Mouse (Mus musculus) intestine, embryonic 16.5 days (tissue): ENCODE measurements around the gene Kalrn. TPM values are rescaled to one million over a fixed set of nuclear protein-coding genes. Genes with fewer than 3 reads are reported as not detected.

Experiments used
- ATAC-seq: fragments of 200-750 bp; cut with Nextera tagmentation; 2 replicates; pipeline ENCODE4 v1.8.0; 2017; ENCODE audit warnings: moderate TSS enrichment, moderate library complexity
- H3K27ac ChIP-seq: fragments of 300-500 bp; sonication (generic); 2 replicates; pipeline ENCODE4 v1.5.1; 2014; ENCODE audit warnings: mild to moderate bottlenecking, low read length
- H3K27me3 ChIP-seq: fragments of 300-500 bp; sonication (generic); replicated peaks from 2 replicates; pipeline ENCODE4 v1.6.1; 2014; ENCODE audit warnings: low read length, control low read depth, mixed read lengths; ENCODE audit not compliant: control insufficient read depth, insufficient read depth
- H3K36me3 ChIP-seq: fragments of 300-500 bp; sonication (generic); 2 replicates; pipeline ENCODE4 v1.6.1; 2014; ENCODE audit warnings: low read length, control low read depth; ENCODE audit not compliant: control insufficient read depth, insufficient read depth
- H3K4me1 ChIP-seq: fragments of 300-500 bp; sonication (generic); 2 replicates; pipeline ENCODE4 v1.6.1; 2014; ENCODE audit warnings: low read length, control low read depth, mixed read lengths; ENCODE audit not compliant: control insufficient read depth, insufficient read depth
- H3K4me2 ChIP-seq: fragments of 300-500 bp; sonication (generic); 2 replicates; pipeline ENCODE4 v1.6.1; 2014; ENCODE audit warnings: low read depth, low read length, control low read depth
- H3K4me3 ChIP-seq: fragments of 300-500 bp; sonication (generic); 2 replicates; pipeline ENCODE4 v1.5.1; 2014; ENCODE audit warnings: mild to moderate bottlenecking, low read length
- H3K9ac ChIP-seq: fragments of 300-500 bp; sonication (generic); 2 replicates; pipeline ENCODE4 v1.6.1; 2014; ENCODE audit warnings: low read depth, low read length
- H3K9me3 ChIP-seq: fragments of 300-500 bp; sonication (generic); 2 replicates; pipeline ENCODE4 v1.6.1; 2016; ENCODE audit warnings: low read length, control low read depth; ENCODE audit not compliant: control insufficient read depth
- WGBS: fragments of 180-500 bp; shearing (Covaris S2); extraction: QIAGEN DNeasy Blood & Tissue Kit; methylation state at CpG from one replicate; pipeline ENCODE4 v1.1.7; 2014; 5-methylcytosine and 5-hydroxymethylcytosine counted together
- polyA plus RNA-seq: library from polyadenylated mRNA; unstranded; fragments of >200 nt; fragmentation: Nextera tagmentation; extraction: Ambion mirVana; gene quantifications from 2 replicates; pipeline ENCODE4 v1.2.1, GENCODE M21; 2015

Gene Kalrn
- polyA plus RNA-seq, 1 experiment from 2014 or later: 11.1 TPM

DNA sequence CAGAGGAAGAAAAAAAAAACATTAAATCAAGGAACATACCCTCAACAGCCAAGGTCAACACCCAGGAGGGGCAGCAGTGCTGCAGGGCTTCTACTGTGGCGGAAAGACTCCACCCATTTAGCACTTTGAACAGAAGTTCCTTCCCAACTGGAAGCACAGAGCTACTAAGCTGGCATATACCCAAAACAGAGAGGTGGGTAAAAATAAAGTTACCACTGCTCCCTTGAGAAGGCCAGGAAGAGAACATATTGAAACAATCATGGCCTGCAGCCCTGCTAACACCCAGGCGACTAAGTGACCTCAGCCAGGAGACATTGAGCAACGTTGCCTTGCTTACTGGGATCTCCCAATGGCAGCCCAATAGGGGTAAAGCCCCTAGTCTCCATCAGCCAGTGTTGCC lies 79.4 kb downstream of the Kalrn start:
- no peak overlapping the region for H3K4me3 ChIP-seq
- H3K9me3 ChIP-seq: no peaks in the 10 kb centered on the region
- no peaks in the 10 kb centered on the region for H3K36me3 ChIP-seq
- no peak overlapping the region for H3K27ac ChIP-seq
- ATAC-seq: peak; percentile 33; the same call in 1 of the 2 replicates
- H3K9ac ChIP-seq: no peak overlapping the region
- H3K27me3 ChIP-seq: no peaks in the 10 kb centered on the region
- peaks cover 13% of the 10 kb centered on the region for H3K4me1 ChIP-seq
- WGBS: 59% methylated on average over 3 of the region's 3 CpGs
- H3K4me2 ChIP-seq: no peak overlapping the region

DNA sequence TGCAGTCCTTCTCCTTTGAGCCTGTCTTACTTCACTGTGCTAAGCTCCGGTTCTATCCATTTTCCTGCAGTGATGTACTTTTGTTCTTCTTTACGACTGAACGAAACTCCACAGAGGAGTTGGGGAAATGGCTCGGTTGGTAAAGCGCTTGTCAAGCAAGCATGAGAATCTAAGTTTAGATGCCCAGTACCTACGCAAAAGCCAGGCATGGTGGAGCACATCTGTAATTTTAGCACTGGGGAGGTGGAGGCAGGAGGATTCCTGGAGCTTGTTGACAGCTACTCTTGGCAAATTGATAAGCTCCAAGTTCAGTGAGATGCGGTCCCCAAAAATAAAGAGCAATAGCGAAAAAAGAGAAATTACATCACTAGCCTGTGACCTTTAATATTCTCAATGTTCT lies 82.1 kb downstream of the Kalrn start:
- H3K27ac ChIP-seq: no peak overlapping the region

DNA sequence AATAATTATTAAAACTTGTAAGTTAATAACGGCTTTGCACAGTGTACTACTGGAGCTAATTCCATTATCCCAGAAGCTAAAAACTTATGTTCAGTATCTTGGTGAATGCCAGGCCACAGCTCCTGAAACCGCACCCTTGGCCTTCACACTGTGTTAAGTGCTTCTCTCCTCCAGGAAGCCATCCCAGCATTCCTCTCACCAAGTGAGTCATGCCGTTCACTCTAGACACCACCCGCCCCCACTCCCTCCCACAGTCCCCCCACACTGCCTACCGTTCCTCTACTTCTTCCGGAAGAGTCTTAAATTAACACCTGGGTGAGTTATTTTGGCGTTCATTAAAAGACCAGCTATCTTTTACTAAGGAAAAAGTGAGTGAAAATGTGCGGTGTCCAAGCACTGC lies 82.8 kb downstream of the Kalrn start:
- no peaks in the 10 kb centered on the region for H3K36me3 ChIP-seq
- WGBS: 42% methylated on average over 8 of the region's 8 CpGs
- H3K4me1 ChIP-seq: peaks cover 16% of the 10 kb centered on the region
- no peak overlapping the region for H3K9ac ChIP-seq
- no peak overlapping the region for H3K27ac ChIP-seq
- no peak overlapping the region for H3K4me3 ChIP-seq
- ATAC-seq: no peak
- no peaks in the 10 kb centered on the region for H3K27me3 ChIP-seq
- no peaks in the 10 kb centered on the region for H3K9me3 ChIP-seq
- H3K4me2 ChIP-seq: no peak overlapping the region

More for the DNA sequence above, 82.1 kb downstream of the Kalrn start:
- no peaks in the 10 kb centered on the region for H3K27me3 ChIP-seq
- no peak overlapping the region for H3K4me2 ChIP-seq
- H3K4me1 ChIP-seq: peaks cover 15% of the 10 kb centered on the region
- no peak overlapping the region for H3K9ac ChIP-seq
- H3K4me3 ChIP-seq: no peak overlapping the region
- no peak for ATAC-seq
- WGBS: 71% methylated on average over 8 of the region's 8 CpGs
- H3K36me3 ChIP-seq: no peaks in the 10 kb centered on the region
- no peaks in the 10 kb centered on the region for H3K9me3 ChIP-seq

DNA sequence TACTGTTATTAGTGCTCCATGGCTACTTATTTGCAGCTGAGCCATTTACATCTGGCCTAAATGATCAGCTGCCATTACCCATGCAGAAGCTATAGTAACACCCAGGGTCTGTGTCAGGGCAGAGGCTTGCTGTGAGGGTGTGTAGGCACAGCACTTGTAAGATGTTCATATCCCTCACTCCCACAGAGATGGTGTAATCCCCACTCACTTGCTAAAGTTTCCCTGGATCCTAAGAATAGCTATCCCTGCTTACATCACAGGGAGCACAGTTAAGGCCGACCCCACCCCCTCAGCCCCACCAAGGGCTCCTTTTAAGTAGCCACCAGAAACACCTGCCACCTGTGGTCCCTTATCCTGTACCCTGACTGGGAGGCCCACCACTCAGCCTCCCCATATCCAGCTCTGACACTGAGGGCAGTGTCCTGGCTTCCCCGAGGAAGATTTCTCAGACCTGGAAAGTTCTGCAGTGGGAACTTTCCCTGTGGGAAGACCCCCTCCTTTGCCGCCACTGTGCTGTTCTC lies 83.5 kb downstream of the Kalrn start:
- 49% methylated on average over 3 of the region's 3 CpGs for WGBS
- H3K36me3 ChIP-seq: no peaks in the 10 kb centered on the region
- no peak overlapping the region for H3K4me3 ChIP-seq
- no peaks in the 10 kb centered on the region for H3K9me3 ChIP-seq
- no peaks in the 10 kb centered on the region for H3K27me3 ChIP-seq
- no peak overlapping the region for H3K9ac ChIP-seq
- peaks cover 21% of the 10 kb centered on the region for H3K4me1 ChIP-seq
- H3K4me2 ChIP-seq: no peak overlapping the region
- no peak for ATAC-seq
- H3K27ac ChIP-seq: no peak overlapping the region

DNA sequence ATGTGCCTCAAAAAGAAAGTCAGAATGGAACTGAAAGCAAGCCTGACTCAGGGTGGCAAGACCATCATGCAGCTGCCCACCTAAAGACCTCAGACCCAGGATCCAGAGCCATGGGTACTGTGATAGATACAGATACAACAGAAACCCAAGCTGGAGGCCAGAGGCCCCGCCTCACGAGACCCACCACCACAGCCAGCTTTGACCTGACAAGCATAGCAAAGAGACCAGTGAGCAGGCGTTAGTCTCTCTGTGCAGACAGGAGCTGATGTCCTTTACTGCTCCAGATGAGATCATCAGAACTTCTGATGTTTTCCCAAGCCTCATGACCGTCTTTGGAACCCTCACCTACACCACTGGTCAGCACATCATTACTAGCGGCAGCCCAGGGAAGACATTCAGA lies 85.5 kb downstream of the Kalrn start:
- no peak overlapping the region for H3K4me2 ChIP-seq
- H3K9ac ChIP-seq: no peak overlapping the region
- H3K9me3 ChIP-seq: no peaks in the 10 kb centered on the region
- ATAC-seq: no peak
- H3K27ac ChIP-seq: no peak overlapping the region
- H3K27me3 ChIP-seq: no peaks in the 10 kb centered on the region
- H3K4me3 ChIP-seq: no peak overlapping the region
- H3K36me3 ChIP-seq: no peaks in the 10 kb centered on the region
- peaks cover 14% of the 10 kb centered on the region for H3K4me1 ChIP-seq
- 89% methylated on average over 5 of the region's 5 CpGs for WGBS

DNA sequence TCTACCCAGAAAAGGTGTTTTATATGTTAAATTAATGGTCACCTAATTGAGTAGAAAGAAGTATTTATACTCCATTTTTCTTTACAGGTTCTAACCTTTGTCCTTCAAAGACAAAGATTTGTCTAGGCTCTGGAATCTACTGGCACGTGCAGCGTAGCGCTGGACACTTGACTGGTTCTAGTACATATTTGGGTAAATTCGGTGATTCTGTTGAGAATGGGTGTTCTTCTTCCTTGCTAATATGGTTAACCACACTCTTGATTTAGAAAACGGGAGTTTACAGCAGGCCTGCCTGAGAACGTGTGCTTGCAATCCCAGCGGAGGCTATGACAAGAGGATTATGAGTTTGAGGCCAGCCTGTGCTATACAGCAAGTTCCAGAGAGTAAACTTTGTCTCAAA lies 86.1 kb downstream of the Kalrn start:
- H3K4me1 ChIP-seq: peaks cover 14% of the 10 kb centered on the region
- H3K4me2 ChIP-seq: no peak overlapping the region
- no peaks in the 10 kb centered on the region for H3K9me3 ChIP-seq
- no peak for ATAC-seq
- no peaks in the 10 kb centered on the region for H3K36me3 ChIP-seq
- H3K4me3 ChIP-seq: no peak overlapping the region
- 90% methylated on average over 7 of the region's 7 CpGs for WGBS
- no peak overlapping the region for H3K27ac ChIP-seq
- no peak overlapping the region for H3K9ac ChIP-seq
- no peaks in the 10 kb centered on the region for H3K27me3 ChIP-seq

DNA sequence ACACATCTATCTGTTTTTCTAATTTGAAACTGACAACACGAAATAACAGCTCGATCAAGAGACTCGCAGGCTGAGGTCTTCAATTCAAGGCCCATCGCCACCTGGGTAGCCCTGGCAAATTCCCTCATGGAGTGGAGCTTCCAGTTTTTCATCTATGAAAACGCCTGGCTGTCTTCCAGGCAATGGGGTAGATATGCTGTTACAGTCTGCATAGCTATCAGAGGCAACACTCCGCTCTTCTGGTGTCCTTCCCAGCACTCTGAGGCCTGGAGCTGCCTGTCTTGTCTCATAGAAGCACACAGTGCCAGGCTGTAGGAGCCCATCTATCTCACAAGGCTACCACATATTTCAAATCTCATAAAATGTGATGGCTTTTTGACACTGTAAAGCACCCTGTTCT lies 87.8 kb downstream of the Kalrn start:
- WGBS: 71% methylated on average over 6 of the region's 6 CpGs
- Histone ChIP-seq H3K4me3 (no peak overlapping the region), H3K9me3 (no peaks in the 10 kb centered on the region), H3K4me1 (peaks cover 12% of the 10 kb centered on the region), H3K36me3 (no peaks in the 10 kb centered on the region), H3K9ac (no peak overlapping the region), H3K27me3 (no peaks in the 10 kb centered on the region), H3K27ac (no peak overlapping the region), H3K4me2 (no peak overlapping the region)
- no peak for ATAC-seq

DNA sequence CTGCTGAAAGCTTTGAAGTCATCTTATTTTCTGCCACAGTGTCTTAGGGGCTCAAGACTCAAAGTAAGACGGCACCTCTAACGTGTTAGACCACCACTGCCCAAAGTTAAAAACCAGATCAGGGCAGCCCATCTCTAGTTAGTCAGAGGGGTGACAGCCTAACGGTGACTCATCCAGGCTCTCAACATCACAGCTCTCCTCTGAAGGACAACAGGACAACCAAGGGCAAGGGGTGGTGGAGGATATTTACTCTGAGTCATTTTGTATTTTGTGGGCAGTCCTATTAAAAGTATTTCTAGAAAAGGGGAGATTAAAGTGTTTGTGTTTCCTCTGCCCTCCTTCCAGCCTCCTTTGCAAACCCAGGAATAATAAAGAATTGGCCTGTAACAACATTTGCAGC lies 88.4 kb downstream of the Kalrn start:
- Histone ChIP-seq H3K4me2 (no peak overlapping the region), H3K27me3 (no peaks in the 10 kb centered on the region), H3K4me3 (no peak overlapping the region), H3K36me3 (no peaks in the 10 kb centered on the region), H3K4me1 (peaks cover 11% of the 10 kb centered on the region), H3K9ac (no peak overlapping the region), H3K27ac (no peak overlapping the region), H3K9me3 (no peaks in the 10 kb centered on the region)
- no peak for ATAC-seq
- 61% methylated on average over 3 of the region's 3 CpGs for WGBS

DNA sequence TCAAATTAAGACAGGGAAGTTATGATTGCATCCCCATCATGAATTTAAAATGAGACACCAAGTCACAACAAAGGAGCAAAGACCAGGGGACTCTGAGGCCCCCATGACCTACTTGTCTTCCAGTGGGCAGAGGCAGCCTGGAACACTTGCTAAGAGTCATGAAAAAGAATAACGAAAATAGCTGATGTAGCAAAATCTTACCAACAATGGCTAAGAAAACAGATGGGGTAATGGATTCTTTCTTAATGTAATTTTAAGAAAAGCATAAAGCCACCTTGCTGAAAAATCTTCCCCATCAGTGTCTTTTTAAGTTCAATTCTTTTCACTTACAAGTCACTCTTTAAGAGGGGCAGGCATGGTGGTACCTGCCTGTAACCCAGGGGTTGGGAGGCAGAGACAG lies 89.1 kb downstream of the Kalrn start:
- H3K9ac ChIP-seq: no peak overlapping the region
- no peak overlapping the region for H3K4me2 ChIP-seq
- no peak overlapping the region for H3K27ac ChIP-seq
- H3K27me3 ChIP-seq: no peaks in the 10 kb centered on the region
- H3K4me1 ChIP-seq: peaks cover 11% of the 10 kb centered on the region
- H3K9me3 ChIP-seq: no peaks in the 10 kb centered on the region
- WGBS: 89% methylated on average over 1 of the region's 1 CpGs
- H3K4me3 ChIP-seq: no peak overlapping the region
- no peaks in the 10 kb centered on the region for H3K36me3 ChIP-seq
- no peak for ATAC-seq

DNA sequence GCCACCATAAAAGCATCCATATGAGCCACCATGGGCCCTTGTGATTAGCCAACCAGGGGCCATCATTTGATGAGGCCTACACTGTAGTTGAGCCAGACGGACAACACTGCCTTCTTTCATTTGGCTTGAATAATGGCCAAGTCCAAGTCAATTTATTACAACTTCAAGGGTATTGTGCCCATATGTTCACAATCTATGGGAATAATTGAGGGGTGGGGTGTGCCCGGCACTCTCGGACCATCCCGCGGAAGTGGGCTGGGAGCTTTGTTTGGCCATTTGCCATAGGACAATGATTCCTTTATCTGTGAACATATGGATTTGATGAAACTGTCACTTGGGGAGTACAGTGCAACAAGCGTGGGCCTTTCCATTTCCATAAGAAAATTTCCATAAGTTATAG lies 89.6 kb downstream of the Kalrn start:
- no peaks in the 10 kb centered on the region for H3K9me3 ChIP-seq
- H3K4me3 ChIP-seq: no peak overlapping the region
- 86% methylated on average over 6 of the region's 6 CpGs for WGBS
- no peak overlapping the region for H3K4me2 ChIP-seq
- no peaks in the 10 kb centered on the region for H3K36me3 ChIP-seq
- ATAC-seq: no peak
- H3K27me3 ChIP-seq: no peaks in the 10 kb centered on the region
- peaks cover 11% of the 10 kb centered on the region for H3K4me1 ChIP-seq
- no peak overlapping the region for H3K27ac ChIP-seq
- no peak overlapping the region for H3K9ac ChIP-seq
